Mouse (Mus musculus): ENCODE results near the gene Hspbap1. TPM values are rescaled to one million over a fixed set of nuclear protein-coding genes. Genes with fewer than 3 reads are reported as not detected.

Gene Hspbap1
- polyA plus RNA-seq, 1 experiment from 2014 or later = 22.4 TPM

GRCm38 (mm10) chr16:35869126-35869525 lies 99.0 kb downstream of the Hspbap1 start:
- peaks cover 17% of the 10 kb centered on the region; the same call in 1 of the 2 replicates for H3K27me3 ChIP-seq
- H3K4me1 ChIP-seq = peaks cover 8% of the 10 kb centered on the region
- ATAC-seq (replicated peaks) = no peak
- H3K36me3 ChIP-seq = no peaks in the 10 kb centered on the region
- no peak overlapping the region for H3K4me3 ChIP-seq
- H3K9ac ChIP-seq (replicated peaks) = no peak overlapping the region
- no peak overlapping the region for H3K4me2 ChIP-seq (replicated peaks)
- no peaks in the 10 kb centered on the region for H3K9me3 ChIP-seq
- H3K27ac ChIP-seq (replicated peaks) = no peak overlapping the region
- 41% methylated on average over 3 of the region's 3 CpGs for WGBS

GRCm38 (mm10) chr16:35869656-35870055 lies 99.5 kb downstream of the Hspbap1 start:
- ATAC-seq (replicated peaks) = no peak
- no peak overlapping the region for H3K4me2 ChIP-seq (replicated peaks)
- H3K27ac ChIP-seq (replicated peaks) = no peak overlapping the region
- 83% methylated on average over 6 of the region's 6 CpGs for WGBS
- H3K4me3 ChIP-seq = no peak overlapping the region
- no peaks in the 10 kb centered on the region for H3K9me3 ChIP-seq
- peaks cover 17% of the 10 kb centered on the region; the same call in 1 of the 2 replicates for H3K27me3 ChIP-seq
- no peak overlapping the region for H3K9ac ChIP-seq (replicated peaks)
- peaks cover 8% of the 10 kb centered on the region for H3K4me1 ChIP-seq
- no peaks in the 10 kb centered on the region for H3K36me3 ChIP-seq

- WGBS = 2% methylated on average over 12 of the region's 12 CpGs
- H3K27me3 ChIP-seq = peaks cover 17% of the 10 kb centered on the region; the same call in 1 of the 2 replicates
- no peaks in the 10 kb centered on the region for H3K9me3 ChIP-seq
- peak overlapping the region; percentile 94 for H3K4me2 ChIP-seq (replicated peaks)
- H3K36me3 ChIP-seq = no peaks in the 10 kb centered on the region
- peaks cover 8% of the 10 kb centered on the region for H3K4me1 ChIP-seq
- H3K9ac ChIP-seq (replicated peaks) = peak overlapping the region; percentile 50
- H3K27ac ChIP-seq (replicated peaks) = no peak overlapping the region
- peak overlapping the region; percentile 47 for H3K4me3 ChIP-seq
- ATAC-seq (replicated peaks) = no peak
Observed at GRCm38 (mm10) chr16:35870581-35871047, 100.4 kb downstream of the Hspbap1 start.

- H3K4me1 ChIP-seq = peaks cover 8% of the 10 kb centered on the region
- H3K9ac ChIP-seq (replicated peaks) = peak within 1 kb of the TSS; percentile 50
- H3K27ac ChIP-seq (replicated peaks) = no peak within 1 kb of the TSS
- no peak for ATAC-seq (replicated peaks)
- H3K4me3 ChIP-seq = peak within 1 kb of the TSS; percentile 47
- H3K9me3 ChIP-seq = no peaks in the 10 kb centered on the region
- H3K4me2 ChIP-seq (replicated peaks) = peak within 1 kb of the TSS; percentile 94
- 2% methylated on average over 38 of the region's 38 CpGs for WGBS
- H3K36me3 ChIP-seq = no peaks in the 10 kb centered on the region
- peaks cover 17% of the 10 kb centered on the region; the same call in 1 of the 2 replicates for H3K27me3 ChIP-seq
Observed at GRCm38 (mm10) chr16:35871048-35871851, 101.1 kb downstream of the Hspbap1 start, which contains the start of gene Parp14. Parp14 (minus strand) TSS chr16:35871544.

DNA sequence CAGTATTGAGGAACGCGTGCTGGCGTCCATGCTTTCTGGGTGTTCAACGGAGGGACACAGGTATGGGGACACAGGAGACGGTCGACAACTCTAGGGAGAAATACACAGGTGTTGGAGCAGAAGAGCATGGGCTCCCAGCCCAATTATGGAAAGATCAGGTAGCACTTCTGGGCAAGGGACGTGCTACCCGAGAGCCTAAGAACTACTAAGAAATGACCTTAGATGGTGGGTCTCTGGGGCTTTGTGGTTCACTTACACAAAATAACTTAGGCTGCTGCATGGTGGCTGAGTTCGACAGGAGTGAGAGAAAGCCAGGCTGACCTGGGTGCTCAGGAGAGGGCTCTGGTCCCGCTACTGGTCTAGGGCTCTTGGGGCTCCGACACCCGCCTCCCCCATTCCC lies 101.7 kb downstream of the Hspbap1 start:
- no peak for ATAC-seq (replicated peaks)
- no peak overlapping the region for H3K9ac ChIP-seq (replicated peaks)
- peaks cover 17% of the 10 kb centered on the region; the same call in 1 of the 2 replicates for H3K27me3 ChIP-seq
- peaks cover 8% of the 10 kb centered on the region for H3K4me1 ChIP-seq
- peak overlapping the region; percentile 94; the same call in 1 of the 2 replicates for H3K4me2 ChIP-seq (replicated peaks)
- H3K27ac ChIP-seq (replicated peaks) = no peak overlapping the region
- H3K4me3 ChIP-seq = peak overlapping the region; percentile 47; the same call in 1 of the 2 replicates
- H3K9me3 ChIP-seq = no peaks in the 10 kb centered on the region
- H3K36me3 ChIP-seq = no peaks in the 10 kb centered on the region
- 32% methylated on average over 12 of the region's 12 CpGs for WGBS

GRCm38 (mm10) chr16:35872410-35873006 lies 102.3 kb downstream of the Hspbap1 start:
- Histone ChIP-seq H3K4me2 (replicated peaks) (no peak overlapping the region), H3K36me3 (no peaks in the 10 kb centered on the region), H3K4me3 (no peak overlapping the region)

DNA sequence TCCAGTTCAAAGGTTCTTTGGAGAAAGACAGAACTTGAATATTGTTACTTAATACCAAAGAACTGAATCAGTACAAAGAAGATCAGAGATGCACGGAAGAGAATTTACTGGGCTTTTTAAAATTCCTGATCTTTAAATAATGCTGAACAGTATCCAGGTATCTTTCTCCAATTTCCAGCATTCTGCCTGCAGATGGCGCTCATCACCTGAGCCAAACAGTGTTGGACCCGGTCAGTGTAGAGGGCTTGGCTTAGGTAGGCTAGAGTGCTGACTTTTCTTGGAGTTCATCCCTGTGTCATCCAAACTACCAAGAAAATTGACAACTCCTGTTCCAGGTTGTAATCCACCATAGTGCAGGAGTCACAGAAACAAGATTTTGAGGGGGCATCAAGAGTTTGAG lies 104.2 kb downstream of the Hspbap1 start:
- 32% methylated on average over 3 of the region's 3 CpGs for WGBS
- peaks cover 17% of the 10 kb centered on the region; the same call in 1 of the 2 replicates for H3K27me3 ChIP-seq
- H3K9me3 ChIP-seq = no peaks in the 10 kb centered on the region
- ATAC-seq (replicated peaks) = no peak
- no peak overlapping the region for H3K4me3 ChIP-seq
- no peak overlapping the region for H3K4me2 ChIP-seq (replicated peaks)
- no peaks in the 10 kb centered on the region for H3K36me3 ChIP-seq
- H3K27ac ChIP-seq (replicated peaks) = no peak overlapping the region
- H3K9ac ChIP-seq (replicated peaks) = no peak overlapping the region
- peaks cover 8% of the 10 kb centered on the region for H3K4me1 ChIP-seq

More at GRCm38 (mm10) chr16:35872410-35873006, 102.3 kb downstream of the Hspbap1 start:
- Histone ChIP-seq H3K4me1 (peaks cover 8% of the 10 kb centered on the region), H3K27ac (replicated peaks) (no peak overlapping the region), H3K9ac (replicated peaks) (no peak overlapping the region), H3K27me3 (peaks cover 17% of the 10 kb centered on the region; the same call in 1 of the 2 replicates), H3K9me3 (no peaks in the 10 kb centered on the region)
- WGBS = 37% methylated on average over 14 of the region's 14 CpGs
- ATAC-seq (replicated peaks) = no peak

Other genes starting within 250 kb of the Hspbap1 start
- gene Sema5b, start 229.2 kb upstream of the Hspbap1 start, polyA plus RNA-seq (2015; fragmentation: Nextera tagmentation; extraction: Ambion mirVana) = 31.5 and 34.0 TPM in 2 replicates
- 33.1 and 40.1 TPM in 2 replicates for gene Dirc2, start 1.0 kb upstream of the Hspbap1 start, polyA plus RNA-seq (2015; fragmentation: Nextera tagmentation; extraction: Ambion mirVana)
- 0.19 and 0.26 TPM in 2 replicates for gene Parp14, start 101.2 kb downstream of the Hspbap1 start, polyA plus RNA-seq (2015; fragmentation: Nextera tagmentation; extraction: Ambion mirVana)
- gene Parp9, start 168.1 kb downstream of the Hspbap1 start, polyA plus RNA-seq (2015; fragmentation: Nextera tagmentation; extraction: Ambion mirVana) = 2.4 and 2.5 TPM in 2 replicates
- gene Dtx3l, start 168.8 kb downstream of the Hspbap1 start, polyA plus RNA-seq (2015; fragmentation: Nextera tagmentation; extraction: Ambion mirVana) = 1.7 and 2.2 TPM in 2 replicates
- 75.2 and 76.2 TPM in 2 replicates for gene Kpna1, start 208.4 kb downstream of the Hspbap1 start, polyA plus RNA-seq (2015; fragmentation: Nextera tagmentation; extraction: Ambion mirVana)